Comparison of ENCODE assay signal across 1 mouse cellular context in the genomic region with DNA sequence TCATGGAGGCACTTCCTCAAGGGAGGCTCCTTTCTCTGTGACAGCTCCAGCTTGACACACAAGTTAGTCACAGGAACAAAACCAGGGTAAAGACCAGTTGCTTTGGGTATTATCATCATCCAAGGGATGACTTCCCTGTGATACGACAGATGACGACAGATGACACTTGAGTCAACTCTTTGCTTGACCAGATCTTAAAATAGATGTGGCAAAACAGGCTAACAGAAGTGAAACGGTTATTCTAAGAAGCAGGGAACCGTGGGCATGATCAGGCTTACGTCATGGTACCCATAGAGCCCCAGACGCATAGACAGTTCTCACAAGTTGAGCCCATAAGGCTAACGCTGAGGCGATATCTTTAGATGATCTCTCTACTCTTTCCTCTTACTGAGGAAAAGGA.
TF ChIP-seq lines count a peak whose summit lies in the region.

No protein-coding gene starts in this region.

TF ChIP-seq in CH12.LX, 34 proteins besides CTCF, POLR2A, EP300 and RAD21 (continued from another document):
- peak; percentile 57 for TF ChIP-seq ETS1 (conservative IDR thresholded peaks at IDR 0.05; ENCODE audit: low read depth, low read length)
- no peak for TF ChIP-seq ZKSCAN1 (IDR thresholded peaks at IDR 0.05; ENCODE audit: borderline replicate concordance, low read depth, low read length)
- TF ChIP-seq USF1 (IDR thresholded peaks at IDR 0.05; ENCODE audit: low read depth, low read length), result no peak
- TF ChIP-seq JUN (IDR thresholded peaks at IDR 0.05; ENCODE audit: insufficient read depth, low read depth, low read length), result no peak
- TF ChIP-seq CHD1 (IDR thresholded peaks at IDR 0.05; ENCODE audit: low read depth, low read length), result no peak
- no peak for TF ChIP-seq CHD2 (IDR thresholded peaks at IDR 0.05; ENCODE audit: low read length)
- no peak for TF ChIP-seq USF2 (conservative IDR thresholded peaks at IDR 0.05; ENCODE audit: low read depth, low read length)
- TF ChIP-seq TCF12 (IDR thresholded peaks at IDR 0.05; ENCODE audit: low read depth, low read length), result no peak
- no peak for TF ChIP-seq NELFE (IDR thresholded peaks at IDR 0.05; ENCODE audit: low read depth, low read length)
- no peak for TF ChIP-seq KAT2A (IDR thresholded peaks at IDR 0.05; ENCODE audit: insufficient replicate concordance, low read length)
- TF ChIP-seq ZC3H11A (IDR thresholded peaks at IDR 0.05; ENCODE audit: low read depth, low read length), result no peak
- TF ChIP-seq ZNF384 (IDR thresholded peaks at IDR 0.05; ENCODE audit: low read depth, low read length), result no peak
- TF ChIP-seq MXI1 (IDR thresholded peaks at IDR 0.05; ENCODE audit: low read depth, low read length), result no peak
- TF ChIP-seq TBP (conservative IDR thresholded peaks at IDR 0.05; ENCODE audit: low read depth, low read length), result no peak
